Mouse (Mus musculus): ENCODE results near the gene Dnajc25.

DNA sequence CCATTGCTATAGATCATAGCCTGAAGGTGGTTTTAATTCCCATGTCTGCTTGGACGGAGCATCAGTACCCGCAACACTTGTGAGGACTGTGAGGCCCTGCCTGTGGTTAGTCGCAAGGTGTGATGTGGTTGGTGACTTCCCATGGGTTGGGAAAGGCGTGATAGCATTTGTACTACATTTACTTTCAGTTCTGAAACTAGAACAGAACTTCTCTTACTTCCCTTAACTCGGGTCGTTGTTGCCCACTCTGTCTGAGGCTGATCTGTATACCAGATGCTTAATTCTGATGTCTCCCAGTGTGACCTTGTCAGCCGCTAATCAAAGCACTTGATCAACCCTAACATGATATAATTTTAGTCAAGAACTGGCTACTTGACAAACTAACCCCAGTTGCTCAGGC lies 14.3 kb downstream of the Dnajc25 start:
- TF ChIP-seq CTCF (IDR thresholded peaks at IDR 0.05; ENCODE audit: extremely low read depth, insufficient read depth, low read length) (no peak), POLR2A (IDR thresholded peaks at IDR 0.05; ENCODE audit: extremely low read depth, insufficient read depth, low read length) (no peak)
